Mouse (Mus musculus): ENCODE measurements at regions not wholly inside any gene's neighbourhood (a gene's known extent, or its start where the extent isn't known, plus 50 kb on each side); places are given as distances from the start of the nearest gene placed in this dataset.

DNA sequence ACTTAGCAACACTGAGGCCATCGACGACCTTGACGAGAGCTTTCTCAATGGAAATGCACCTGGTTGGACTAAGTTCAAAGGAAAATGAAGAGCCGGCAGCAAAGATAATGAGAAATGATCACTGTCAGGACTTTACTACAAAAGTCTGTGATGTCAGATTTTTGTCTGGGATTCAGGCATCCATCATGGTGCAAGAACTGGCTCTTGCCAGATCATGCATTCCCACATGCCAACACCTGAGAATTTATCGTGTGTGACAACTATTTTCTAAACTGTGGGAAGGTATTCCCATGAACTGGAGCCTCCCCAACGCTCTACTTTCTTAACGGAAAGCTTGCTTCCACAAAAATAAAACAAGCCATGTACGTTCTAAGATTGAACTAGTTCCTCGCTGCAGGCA lies 58.1 kb downstream of the Irx6 start:
- Histone ChIP-seq H3K36me3 (ENCODE audit: control insufficient read depth, insufficient read depth, low read length) (no peaks in the 10 kb centered on the region), H3K9ac (ENCODE audit: low read length) (no peak overlapping the region), H3K4me1 (ENCODE audit: control insufficient read depth, insufficient read depth, low read length) (peaks cover 2% of the 10 kb centered on the region), H3K4me3 (ENCODE audit: low read depth, low read length) (no peak overlapping the region), H3K9me3 (ENCODE audit: control insufficient read depth, low read length) (no peaks in the 10 kb centered on the region), H3K4me2 (no peak overlapping the region), H3K27me3 (ENCODE audit: control insufficient read depth, insufficient read depth, low read length) (no peaks in the 10 kb centered on the region; the same call in 1 of the 2 replicates), H3K27ac (ENCODE audit: low read depth, low read length) (no peak overlapping the region)
- WGBS, result 94% methylated on average over 9 of the region's 9 CpGs
- no peak for DNase-seq (ENCODE audit: low spot score, missing footprints)
- no peak for ATAC-seq (ENCODE audit: low FRiP score)

DNA sequence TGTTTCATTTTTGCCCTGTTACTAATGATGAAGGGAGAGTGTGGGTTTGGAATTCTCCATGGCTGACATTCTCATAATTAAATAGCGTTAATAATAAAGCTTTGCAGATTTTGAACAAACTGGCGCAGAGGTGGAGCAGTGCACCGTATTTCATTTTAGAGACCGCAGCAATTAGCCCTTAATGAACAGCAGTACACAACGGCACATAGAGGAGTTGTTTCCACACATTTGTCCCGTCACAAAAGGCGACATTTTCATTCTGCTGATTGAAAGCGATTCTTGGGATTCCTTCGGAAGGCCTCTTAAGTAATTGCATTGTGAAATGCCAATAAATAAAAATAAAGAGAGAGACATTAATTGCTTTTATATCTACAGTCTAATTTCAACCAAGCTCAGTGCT lies 61.6 kb downstream of the Irx6 start:
- peaks cover 21% of the 10 kb centered on the region for H3K4me1 ChIP-seq (ENCODE audit: control insufficient read depth, insufficient read depth, low read length)
- WGBS, result 85% methylated on average over 9 of the region's 9 CpGs
- ATAC-seq (ENCODE audit: low FRiP score), result no peak

GRCm38 (mm10) chr8:92738080-92738479 lies 64.0 kb downstream of the Irx6 start:
- no peak overlapping the region for H3K4me2 ChIP-seq
- no peak overlapping the region for H3K27ac ChIP-seq (ENCODE audit: low read depth, low read length)
- peak; percentile 89 for DNase-seq (ENCODE audit: low spot score, missing footprints)
- peaks cover 2% of the 10 kb centered on the region; the same call in 1 of the 2 replicates for H3K27me3 ChIP-seq (ENCODE audit: control insufficient read depth, insufficient read depth, low read length)
- peak; percentile 61; the same call in 1 of the 2 replicates for ATAC-seq (ENCODE audit: low FRiP score)
- H3K4me3 ChIP-seq (ENCODE audit: low read depth, low read length), result no peak overlapping the region
- whole genome bisulfite sequencing, result 0% methylated on average over 1 of the region's 1 CpGs
- H3K9ac ChIP-seq (ENCODE audit: low read length), result no peak overlapping the region
- no peaks in the 10 kb centered on the region for H3K9me3 ChIP-seq (ENCODE audit: control insufficient read depth, low read length)
- H3K36me3 ChIP-seq (ENCODE audit: control insufficient read depth, insufficient read depth, low read length), result no peaks in the 10 kb centered on the region
- peaks cover 36% of the 10 kb centered on the region for H3K4me1 ChIP-seq (ENCODE audit: control insufficient read depth, insufficient read depth, low read length)

More for the DNA sequence above, 61.6 kb downstream of the Irx6 start:
- Histone ChIP-seq H3K9me3 (ENCODE audit: control insufficient read depth, low read length) (no peaks in the 10 kb centered on the region), H3K4me2 (no peak overlapping the region), H3K9ac (ENCODE audit: low read length) (no peak overlapping the region), H3K4me3 (ENCODE audit: low read depth, low read length) (no peak overlapping the region), H3K27me3 (ENCODE audit: control insufficient read depth, insufficient read depth, low read length) (peaks cover 2% of the 10 kb centered on the region; the same call in 1 of the 2 replicates), H3K27ac (ENCODE audit: low read depth, low read length) (no peak overlapping the region), H3K36me3 (ENCODE audit: control insufficient read depth, insufficient read depth, low read length) (no peaks in the 10 kb centered on the region)
- no peak for DNase-seq (ENCODE audit: low spot score, missing footprints)

DNA sequence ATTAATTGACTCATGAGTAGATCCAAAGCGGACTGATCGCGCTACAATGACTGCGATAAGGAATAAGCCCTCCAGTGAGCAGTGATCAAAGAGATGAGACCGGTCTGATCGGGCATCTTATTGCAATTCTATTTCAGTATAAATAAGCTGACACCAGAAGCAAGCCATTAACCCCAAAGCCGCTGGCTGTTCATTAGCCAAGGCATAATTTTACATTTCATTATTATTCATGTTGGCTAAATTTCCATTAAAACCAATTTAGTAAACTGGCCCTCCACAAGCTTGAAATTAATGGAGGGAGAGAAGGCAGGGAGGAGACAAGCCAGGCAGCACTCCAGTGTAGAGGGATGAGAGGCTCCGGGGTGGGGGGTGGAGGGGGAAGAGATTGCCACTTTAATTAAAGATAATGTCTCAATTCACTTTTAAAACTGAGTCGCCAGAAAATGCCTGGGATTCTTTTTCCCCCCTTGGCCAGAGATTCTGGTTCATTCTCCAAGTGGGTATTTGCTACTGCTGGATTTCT lies 66.3 kb downstream of the Irx6 start:
- Histone ChIP-seq H3K36me3 (ENCODE audit: control insufficient read depth, insufficient read depth, low read length) (no peaks in the 10 kb centered on the region), H3K9me3 (ENCODE audit: control insufficient read depth, low read length) (no peaks in the 10 kb centered on the region), H3K4me3 (ENCODE audit: low read depth, low read length) (no peak overlapping the region), H3K4me1 (ENCODE audit: control insufficient read depth, insufficient read depth, low read length) (peaks cover 47% of the 10 kb centered on the region), H3K27ac (ENCODE audit: low read depth, low read length) (no peak overlapping the region), H3K9ac (ENCODE audit: low read length) (no peak overlapping the region), H3K27me3 (ENCODE audit: control insufficient read depth, insufficient read depth, low read length) (peaks cover 2% of the 10 kb centered on the region; the same call in 1 of the 2 replicates), H3K4me2 (no peak overlapping the region)
- no peak for ATAC-seq (ENCODE audit: low FRiP score)
- DNase-seq (ENCODE audit: low spot score, missing footprints), result no peak
- WGBS, result 74% methylated on average over 9 of the region's 9 CpGs

DNA sequence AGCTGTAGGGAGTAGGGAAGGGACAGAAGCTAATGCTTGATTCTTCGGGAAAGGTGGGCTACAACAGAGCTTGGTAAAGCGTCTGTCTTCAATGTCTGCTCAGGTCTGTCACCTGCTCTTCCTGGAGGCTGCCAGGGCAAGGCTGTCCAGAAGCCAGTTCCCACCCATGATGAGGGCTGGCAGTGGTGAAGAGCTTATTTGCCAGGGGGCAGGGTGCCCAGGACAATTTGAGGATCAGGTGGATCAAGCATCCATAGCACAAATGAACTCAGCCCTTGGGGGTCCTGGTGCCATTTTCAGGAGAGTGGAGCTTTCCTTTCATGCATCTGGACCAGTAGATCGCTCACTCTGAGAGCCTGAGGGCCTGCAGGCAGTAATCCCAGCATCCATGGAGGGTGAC lies 67.7 kb downstream of the Irx6 start:
- H3K9ac ChIP-seq (ENCODE audit: low read length), result no peak overlapping the region
- no peak overlapping the region for H3K4me3 ChIP-seq (ENCODE audit: low read depth, low read length)
- WGBS, result 85% methylated on average over 3 of the region's 3 CpGs
- DNase-seq (ENCODE audit: low spot score, missing footprints) (no peak), ATAC-seq (ENCODE audit: low FRiP score) (no peak)
- no peak overlapping the region for H3K27ac ChIP-seq (ENCODE audit: low read depth, low read length)
- peaks cover 2% of the 10 kb centered on the region; the same call in 1 of the 2 replicates for H3K27me3 ChIP-seq (ENCODE audit: control insufficient read depth, insufficient read depth, low read length)
- H3K4me2 ChIP-seq, result no peak overlapping the region
- no peaks in the 10 kb centered on the region for H3K9me3 ChIP-seq (ENCODE audit: control insufficient read depth, low read length)
- no peaks in the 10 kb centered on the region for H3K36me3 ChIP-seq (ENCODE audit: control insufficient read depth, insufficient read depth, low read length)
- H3K4me1 ChIP-seq (ENCODE audit: control insufficient read depth, insufficient read depth, low read length), result peaks cover 47% of the 10 kb centered on the region

DNA sequence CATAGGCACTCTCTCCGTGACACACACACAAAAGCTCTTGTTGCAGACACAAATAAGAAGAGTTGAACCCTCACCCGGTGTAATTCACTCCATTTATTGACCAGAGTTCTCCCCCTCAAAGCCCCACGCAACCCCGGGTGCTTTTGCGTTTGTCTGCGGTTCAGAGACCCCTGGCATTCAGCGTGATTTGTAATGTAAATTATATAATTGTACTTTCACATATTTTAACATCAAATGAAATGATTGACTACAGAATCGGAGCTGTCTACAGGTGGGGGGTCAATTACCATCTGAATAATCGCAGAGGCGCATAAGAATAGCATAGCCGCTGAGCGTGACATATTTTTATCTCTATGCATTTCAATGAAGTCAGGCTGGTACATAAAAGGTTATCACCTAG lies 69.0 kb downstream of the Irx6 start:
- H3K4me1 ChIP-seq (ENCODE audit: control insufficient read depth, insufficient read depth, low read length), result peaks cover 46% of the 10 kb centered on the region
- peak overlapping the region; percentile 60; the same call in 1 of the 2 replicates for H3K27ac ChIP-seq (ENCODE audit: low read depth, low read length)
- peaks cover 2% of the 10 kb centered on the region; the same call in 1 of the 2 replicates for H3K27me3 ChIP-seq (ENCODE audit: control insufficient read depth, insufficient read depth, low read length)
- peak overlapping the region; percentile 6; the same call in 1 of the 2 replicates for H3K4me2 ChIP-seq
- no peak overlapping the region for H3K4me3 ChIP-seq (ENCODE audit: low read depth, low read length)
- no peak overlapping the region for H3K9ac ChIP-seq (ENCODE audit: low read length)
- H3K36me3 ChIP-seq (ENCODE audit: control insufficient read depth, insufficient read depth, low read length), result no peaks in the 10 kb centered on the region
- no peak for DNase-seq (ENCODE audit: low spot score, missing footprints)
- no peaks in the 10 kb centered on the region for H3K9me3 ChIP-seq (ENCODE audit: control insufficient read depth, low read length)
- peak; percentile 81 for ATAC-seq (ENCODE audit: low FRiP score)
- WGBS, result 19% methylated on average over 12 of the region's 12 CpGs

DNA sequence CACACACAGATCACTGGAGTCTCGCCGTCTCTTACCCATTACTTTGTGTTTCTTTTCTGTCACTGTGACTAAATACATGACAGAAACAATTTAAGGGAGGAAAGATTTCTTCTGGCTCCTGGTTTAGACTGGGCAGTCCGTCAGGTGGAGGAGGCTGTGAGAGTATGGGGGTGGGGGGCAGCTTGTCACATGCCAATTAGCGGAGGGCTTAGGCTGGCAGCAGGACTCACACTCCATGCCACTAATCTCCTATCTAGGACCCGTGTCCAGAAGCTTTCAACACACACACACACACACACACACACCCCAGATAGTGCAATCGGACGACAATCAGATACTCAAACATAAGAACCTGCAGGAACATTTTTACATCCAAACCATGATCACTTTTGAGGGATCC lies 73.0 kb downstream of the Irx6 start:
- no peaks in the 10 kb centered on the region for H3K27me3 ChIP-seq (ENCODE audit: control insufficient read depth, insufficient read depth, low read length)
- no peak overlapping the region for H3K4me2 ChIP-seq
- DNase-seq (ENCODE audit: low spot score, missing footprints), result no peak
- no peak overlapping the region for H3K9ac ChIP-seq (ENCODE audit: low read length)
- peaks cover 32% of the 10 kb centered on the region for H3K4me1 ChIP-seq (ENCODE audit: control insufficient read depth, insufficient read depth, low read length)
- no peaks in the 10 kb centered on the region for H3K36me3 ChIP-seq (ENCODE audit: control insufficient read depth, insufficient read depth, low read length)
- no peak overlapping the region for H3K4me3 ChIP-seq (ENCODE audit: low read depth, low read length)
- 44% methylated on average over 7 of the region's 7 CpGs for WGBS
- H3K27ac ChIP-seq (ENCODE audit: low read depth, low read length), result no peak overlapping the region
- H3K9me3 ChIP-seq (ENCODE audit: control insufficient read depth, low read length), result no peaks in the 10 kb centered on the region
- ATAC-seq (ENCODE audit: low FRiP score), result no peak

DNA sequence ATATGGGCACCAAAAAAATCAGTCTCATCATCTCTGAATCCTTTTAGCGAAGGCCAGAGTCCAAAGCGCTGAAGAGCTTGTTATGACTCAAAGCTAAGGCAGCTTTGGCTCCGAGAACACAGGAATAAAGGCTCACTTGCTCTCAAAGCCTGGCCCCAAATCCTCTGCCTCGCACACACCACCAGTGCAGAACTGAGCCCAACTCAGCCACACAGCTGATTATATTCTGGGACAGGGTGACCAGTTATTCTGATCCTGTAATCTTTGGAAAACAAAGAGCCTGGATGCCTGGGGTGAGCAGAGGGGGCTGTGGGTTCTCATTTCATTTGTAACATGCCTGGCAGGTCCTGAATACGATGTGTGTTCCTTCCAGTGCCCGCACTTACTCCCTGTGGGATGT lies 73.9 kb downstream of the Irx6 start:
- DNase-seq (ENCODE audit: low spot score, missing footprints) (no peak), ATAC-seq (ENCODE audit: low FRiP score) (no peak)

GRCm38 (mm10) chr8:92759848-92760247 lies 67.2 kb upstream of the Mmp2 start:
- Histone ChIP-seq H3K9me3 (ENCODE audit: control insufficient read depth, low read length) (no peaks in the 10 kb centered on the region; the same call in 1 of the 2 replicates), H3K36me3 (ENCODE audit: control insufficient read depth, insufficient read depth, low read length) (no peaks in the 10 kb centered on the region), H3K27ac (ENCODE audit: low read depth, low read length) (no peak overlapping the region), H3K27me3 (ENCODE audit: control insufficient read depth, insufficient read depth, low read length) (no peaks in the 10 kb centered on the region), H3K4me3 (ENCODE audit: low read depth, low read length) (no peak overlapping the region), H3K4me1 (ENCODE audit: control insufficient read depth, insufficient read depth, low read length) (peaks cover 4% of the 10 kb centered on the region), H3K4me2 (no peak overlapping the region), H3K9ac (ENCODE audit: low read length) (no peak overlapping the region)
- WGBS, result 90% methylated on average over 3 of the region's 3 CpGs
- DNase-seq (ENCODE audit: low spot score, missing footprints) (no peak), ATAC-seq (ENCODE audit: low FRiP score) (no peak)

More for the DNA sequence above, 73.9 kb downstream of the Irx6 start:
- H3K27me3 ChIP-seq (ENCODE audit: control insufficient read depth, insufficient read depth, low read length), result no peaks in the 10 kb centered on the region
- H3K4me2 ChIP-seq, result peak overlapping the region; percentile 11; the same call in 1 of the 2 replicates
- no peak overlapping the region for H3K4me3 ChIP-seq (ENCODE audit: low read depth, low read length)
- H3K4me1 ChIP-seq (ENCODE audit: control insufficient read depth, insufficient read depth, low read length), result peaks cover 24% of the 10 kb centered on the region
- WGBS, result 63% methylated on average over 6 of the region's 6 CpGs
- no peaks in the 10 kb centered on the region for H3K9me3 ChIP-seq (ENCODE audit: control insufficient read depth, low read length)
- no peak overlapping the region for H3K27ac ChIP-seq (ENCODE audit: low read depth, low read length)
- no peaks in the 10 kb centered on the region for H3K36me3 ChIP-seq (ENCODE audit: control insufficient read depth, insufficient read depth, low read length)
- no peak overlapping the region for H3K9ac ChIP-seq (ENCODE audit: low read length)
